ENCODE assay signal across 8 mouse cellular contexts in genomic region chr4:151919900-151920643, GRCm38 (mm10). TPM values are rescaled to one million over a fixed set of nuclear protein-coding genes. Genes with fewer than 3 reads are reported as not detected.
A peak's percentile ranks its signal among the peaks of the same experiment; 100 is the strongest.
DNase-seq lines count a peak whose midpoint lies in the region; ATAC-seq and TF ChIP-seq lines count a peak whose summit lies in the region.

No protein-coding gene starts in this region.

- H3K27ac ChIP-seq in thymus, adult 2 months (ENCODE audit: control insufficient read depth, insufficient read depth, low read length) = no peak overlapping the region
- H3K27ac ChIP-seq in intestine, embryonic 16.5 days (ENCODE audit: low read length) = no peak overlapping the region
- peak overlapping the region; percentile 8; the same call in 1 of the 2 replicates for H3K27ac ChIP-seq in liver, embryonic 15.5 days (replicated peaks)
- no peak overlapping the region for H3K27ac ChIP-seq in neural tube, embryonic 11.5 days (ENCODE audit: low read depth, low read length)

- 39% methylated on average over 16 of the region's 16 CpGs for WGBS in thymus, adult 2 months
- WGBS in intestine, embryonic 16.5 days = 19% methylated on average over 16 of the region's 16 CpGs
- WGBS in liver, embryonic 15.5 days (ENCODE audit: insufficient replicate concordance) = 22% methylated on average over 16 of the region's 16 CpGs
- 21% methylated on average over 16 of the region's 16 CpGs for WGBS in neural tube, embryonic 11.5 days

- no peaks in the 10 kb centered on the region for H3K36me3 ChIP-seq in thymus, adult 2 months (ENCODE audit: control insufficient read depth, insufficient read depth, low read length)
- no peaks in the 10 kb centered on the region for H3K36me3 ChIP-seq in intestine, embryonic 16.5 days (ENCODE audit: control insufficient read depth, insufficient read depth, low read length)
- H3K36me3 ChIP-seq in liver, embryonic 15.5 days (replicated peaks) = no peaks in the 10 kb centered on the region
- no peaks in the 10 kb centered on the region for H3K36me3 ChIP-seq in neural tube, embryonic 11.5 days (ENCODE audit: control insufficient read depth, insufficient read depth, low read length)

- H3K4me1 ChIP-seq in thymus, adult 2 months (replicated peaks; ENCODE audit: control insufficient read depth, insufficient read depth, low read length) = no peaks in the 10 kb centered on the region
- no peaks in the 10 kb centered on the region for H3K4me1 ChIP-seq in intestine, embryonic 16.5 days (ENCODE audit: control insufficient read depth, insufficient read depth, low read length)
- H3K4me1 ChIP-seq in liver, embryonic 15.5 days (replicated peaks) = peaks cover 17% of the 10 kb centered on the region
- no peaks in the 10 kb centered on the region for H3K4me1 ChIP-seq in neural tube, embryonic 11.5 days (ENCODE audit: control insufficient read depth, insufficient read depth, low read length)

- H3K27me3 ChIP-seq in thymus, adult 2 months (ENCODE audit: control insufficient read depth, insufficient read depth, low read length) = no peaks in the 10 kb centered on the region
- H3K27me3 ChIP-seq in intestine, embryonic 16.5 days (replicated peaks; ENCODE audit: control insufficient read depth, insufficient read depth, low read length) = no peaks in the 10 kb centered on the region
- H3K27me3 ChIP-seq in liver, embryonic 15.5 days = no peaks in the 10 kb centered on the region
- H3K27me3 ChIP-seq in neural tube, embryonic 11.5 days (ENCODE audit: control insufficient read depth, insufficient read depth, low read length) = no peaks in the 10 kb centered on the region

- TF ChIP-seq POLR2A in thymus, adult 2 months (IDR thresholded peaks at IDR 0.05; ENCODE audit: control insufficient read depth, extremely low read depth, insufficient read depth, low read length, poor library complexity) = no peak

- peaks cover 3% of the 10 kb centered on the region; the same call in 1 of the 2 replicates for H3K9me3 ChIP-seq in intestine, embryonic 16.5 days (ENCODE audit: control insufficient read depth, low read length)
- H3K9me3 ChIP-seq in liver, embryonic 15.5 days (replicated peaks) = no peaks in the 10 kb centered on the region
- H3K9me3 ChIP-seq in neural tube, embryonic 11.5 days (ENCODE audit: control insufficient read depth, low read length) = peaks cover 4% of the 10 kb centered on the region; the same call in 1 of the 2 replicates

- no peak; the same call in 1 of the 2 replicates for TF ChIP-seq CTCF in thymus, adult 2 months (IDR thresholded peaks at IDR 0.05; ENCODE audit: borderline replicate concordance, control insufficient read depth, extremely low read depth, insufficient read depth, low read length, poor library complexity)

- ATAC-seq in intestine, embryonic 16.5 days = peak; percentile 65; the same call in 1 of the 2 replicates
- ATAC-seq in liver, embryonic 15.5 days (ENCODE audit: insufficient read depth) = peak; percentile 65
- ATAC-seq in neural tube, embryonic 11.5 days (ENCODE audit: insufficient read depth, low FRiP score, low TSS enrichment) = no peak

- DNase-seq in thymus, adult 2 months = peak; percentile 34
- DNase-seq in thymus, adult 18-20 months = no peak
- peak; percentile 74 to 86 for DNase-seq in cerebellum, postnatal 25 days
- peak; percentile 65 for DNase-seq in gastrocnemius, postnatal 10 days
- DNase-seq in neural tube, embryonic 11.5 days (ENCODE audit: low spot score) = peak; percentile 76
- peak; percentile 65 for DNase-seq in testis, postnatal 14 days (ENCODE audit: low spot score)

- H3K4me3 ChIP-seq in thymus, adult 2 months (ENCODE audit: control insufficient read depth, insufficient read depth, low read length) = no peak overlapping the region
- no peak overlapping the region for H3K4me3 ChIP-seq in intestine, embryonic 16.5 days (ENCODE audit: low read length)
- peak overlapping the region; percentile 23 for H3K4me3 ChIP-seq in liver, embryonic 15.5 days (replicated peaks)
- H3K4me3 ChIP-seq in neural tube, embryonic 11.5 days (ENCODE audit: low read depth, low read length) = no peak overlapping the region

- peak overlapping the region; percentile 40; the same call in 1 of the 2 replicates for H3K4me2 ChIP-seq in intestine, embryonic 16.5 days (ENCODE audit: low read depth, low read length)
- peak overlapping the region; percentile 56 for H3K4me2 ChIP-seq in liver, embryonic 15.5 days
- peak overlapping the region; percentile 35 for H3K4me2 ChIP-seq in neural tube, embryonic 11.5 days (ENCODE audit: low read depth)

- H3K9ac ChIP-seq in intestine, embryonic 16.5 days (ENCODE audit: low read depth, low read length) = no peak overlapping the region
- peak overlapping the region; percentile 21; the same call in 1 of the 2 replicates for H3K9ac ChIP-seq in liver, embryonic 15.5 days
- H3K9ac ChIP-seq in neural tube, embryonic 11.5 days (ENCODE audit: low read length) = no peak overlapping the region; the same call in 1 of the 2 replicates

RNA-seq across cellular contexts. Expression of gene Dnajc11, which starts 13.4 kb away (rescaled TPM):
- polyA plus RNA-seq in thymus, adult 2 months (2012; rRNA removed) = 61.4 and 67.0 TPM in 2 replicates
- 10 to 100 TPM; 72.1 to 72.3 TPM for total RNA-seq in gastrocnemius, postnatal 10 days (2021)
- polyA plus RNA-seq in intestine, embryonic 16.5 days (2015; fragmentation: Nextera tagmentation; extraction: Ambion mirVana) = 71.0 and 73.6 TPM in 2 replicates
- 45.5 and 49.1 TPM in 2 replicates for polyA plus RNA-seq in liver, embryonic 15.5 days (2015; fragmentation: Nextera tagmentation; extraction: Ambion mirVana)
- 80.6 and 91.3 TPM in 2 replicates for polyA plus RNA-seq in neural tube, embryonic 11.5 days (2014; fragmentation: Nextera tagmentation; extraction: Ambion mirVana)

RNA-seq across cellular contexts. Expression of gene Camta1, which starts 58.4 kb away (rescaled TPM):
- polyA plus RNA-seq in thymus, adult 2 months (2012; rRNA removed) = 23.6 and 27.1 TPM in 2 replicates
- total RNA-seq in gastrocnemius, postnatal 10 days (2021) = 10 to 100 TPM; 71.6 to 82.8 TPM
- 51.4 and 69.1 TPM in 2 replicates for polyA plus RNA-seq in intestine, embryonic 16.5 days (2015; fragmentation: Nextera tagmentation; extraction: Ambion mirVana)
- polyA plus RNA-seq in liver, embryonic 15.5 days (2015; fragmentation: Nextera tagmentation; extraction: Ambion mirVana) = 27.4 and 31.1 TPM in 2 replicates
- 131 and 134 TPM in 2 replicates for polyA plus RNA-seq in neural tube, embryonic 11.5 days (2014; fragmentation: Nextera tagmentation; extraction: Ambion mirVana)

Comparison
In these comparisons a context has a peak if more than half of its experiments do, and no peak if none do; other contexts are left out.
1. DNase-seq: peak in thymus, adult 2 months (single experiment), cerebellum, postnatal 25 days (2 of 2), gastrocnemius, postnatal 10 days (single experiment), neural tube, embryonic 11.5 days (single experiment) and testis, postnatal 14 days (single experiment); none in thymus, adult 18-20 months (0 of 2).
2. Peak in every context shown above with its lines, with median percentiles within 50 percentile points of each other: H3K4me2 ChIP-seq.